Mouse (Mus musculus) kidney, embryonic 14.5 days (tissue): ENCODE measurements around the gene Ccdc177. TPM values are rescaled to one million over a fixed set of nuclear protein-coding genes. Genes with fewer than 3 reads are reported as not detected.

Experiments used
- ATAC-seq: fragments of 200-750 bp; cut with Nextera tagmentation; 2 replicates; pipeline ENCODE4 v1.8.0; 2017; ENCODE audit warnings: moderate number of reproducible peaks, mild to moderate bottlenecking, moderate TSS enrichment, moderate library complexity; ENCODE audit not compliant: low FRiP score, low TSS enrichment
- H3K27ac ChIP-seq: fragments of 300-500 bp; sonication (generic); 2 replicates; pipeline ENCODE4 v1.5.1; 2014; ENCODE audit warnings: low read depth, mild to moderate bottlenecking, low read length, moderate library complexity, mixed read lengths
- H3K27me3 ChIP-seq: fragments of 300-500 bp; sonication (generic); 2 replicates; pipeline ENCODE4 v1.6.1; 2014; ENCODE audit warnings: mild to moderate bottlenecking, low read length; ENCODE audit not compliant: control insufficient read depth, insufficient read depth
- H3K36me3 ChIP-seq: fragments of 300-500 bp; sonication (generic); 2 replicates; pipeline ENCODE4 v1.6.1; 2014; ENCODE audit warnings: low read length, mixed read lengths; ENCODE audit not compliant: control insufficient read depth, insufficient read depth
- H3K4me1 ChIP-seq: fragments of 300-500 bp; sonication (generic); 2 replicates; pipeline ENCODE4 v1.6.1; 2014; ENCODE audit warnings: low read length, mixed read lengths; ENCODE audit not compliant: control insufficient read depth, insufficient read depth
- H3K4me2 ChIP-seq: fragments of 300-500 bp; sonication (generic); replicated peaks from 2 replicates; pipeline ENCODE4 v1.6.1; 2014; ENCODE audit warnings: low read depth, mild to moderate bottlenecking, low read length
- H3K4me3 ChIP-seq: fragments of 300-500 bp; sonication (generic); 2 replicates; pipeline ENCODE4 v1.5.1; 2014; ENCODE audit warnings: mild to moderate bottlenecking, low read length
- H3K9ac ChIP-seq: fragments of 300-500 bp; sonication (generic); 2 replicates; pipeline ENCODE4 v1.6.1; 2014; ENCODE audit warnings: low read depth, mild to moderate bottlenecking, low read length, moderate library complexity
- H3K9me3 ChIP-seq: fragments of 300-500 bp; sonication (generic); 2 replicates; pipeline ENCODE4 v1.6.1; 2016; ENCODE audit warnings: low read length; ENCODE audit not compliant: control insufficient read depth
- WGBS: fragments of 180-500 bp; shearing (Covaris S2); extraction: QIAGEN DNeasy Blood & Tissue Kit; methylation state at CpG from one replicate; pipeline ENCODE4 v1.1.7; 2014; 5-methylcytosine and 5-hydroxymethylcytosine counted together
- polyA plus RNA-seq: library from polyadenylated mRNA; unstranded; fragments of >200 nt; fragmentation: Nextera tagmentation; extraction: Ambion mirVana; gene quantifications from 2 replicates; pipeline ENCODE4 v1.2.1, GENCODE M21; 2014

Ccdc177 gene
- polyA plus RNA-seq, 1 experiment from 2014 or later: 0.19 TPM

- H3K27ac ChIP-seq: no peak overlapping the region
- no peak overlapping the region for H3K9ac ChIP-seq
- no peak overlapping the region for H3K4me3 ChIP-seq
- no peaks in the 10 kb centered on the region for H3K36me3 ChIP-seq
- 40% methylated on average over 2 of the region's 2 CpGs for WGBS
- H3K4me2 ChIP-seq: no peak overlapping the region
- no peaks in the 10 kb centered on the region for H3K27me3 ChIP-seq
- no peak for ATAC-seq
- 0 out of 2 replicates have a peak, but pooled peaks cover 3% of the 10 kb centered on the region for H3K4me1 ChIP-seq
- no peaks in the 10 kb centered on the region for H3K9me3 ChIP-seq
Measured at GRCm38 (mm10) chr12:80719141-80719540, 41.3 kb downstream of the Ccdc177 start.

- H3K4me1 ChIP-seq: 0 out of 2 replicates have a peak, but pooled peaks cover 3% of the 10 kb centered on the region
- WGBS: 71% methylated on average over 6 of the region's 6 CpGs
- no peak overlapping the region for H3K9ac ChIP-seq
- H3K36me3 ChIP-seq: no peaks in the 10 kb centered on the region
- ATAC-seq: no peak
- H3K27ac ChIP-seq: no peak overlapping the region
- H3K4me3 ChIP-seq: no peak overlapping the region
- H3K4me2 ChIP-seq: no peak overlapping the region
- no peaks in the 10 kb centered on the region for H3K27me3 ChIP-seq
- H3K9me3 ChIP-seq: no peaks in the 10 kb centered on the region
Measured at GRCm38 (mm10) chr12:80715915-80716314, 44.6 kb downstream of the Ccdc177 start.

GRCm38 (mm10) chr12:80706915-80707604 is 53.4 kb downstream of the Ccdc177 start:
- no peak overlapping the region for H3K4me2 ChIP-seq
- 43% methylated on average over 6 of the region's 6 CpGs for WGBS
- no peak overlapping the region for H3K9ac ChIP-seq
- H3K27me3 ChIP-seq: no peaks in the 10 kb centered on the region
- no peaks in the 10 kb centered on the region for H3K36me3 ChIP-seq
- no peak for ATAC-seq
- no peak overlapping the region for H3K4me3 ChIP-seq
- no peaks in the 10 kb centered on the region for H3K9me3 ChIP-seq
- H3K27ac ChIP-seq: no peak overlapping the region
- peaks cover 9% of the 10 kb centered on the region; the same call in 1 of the 2 replicates for H3K4me1 ChIP-seq

- no peaks in the 10 kb centered on the region for H3K9me3 ChIP-seq
- 55% methylated on average over 11 of the region's 11 CpGs for WGBS
- H3K4me3 ChIP-seq: no peak overlapping the region
- H3K36me3 ChIP-seq: no peaks in the 10 kb centered on the region
- H3K27me3 ChIP-seq: no peaks in the 10 kb centered on the region
- H3K4me2 ChIP-seq: no peak overlapping the region
- H3K4me1 ChIP-seq: peaks cover 9% of the 10 kb centered on the region; the same call in 1 of the 2 replicates
- no peak overlapping the region for H3K9ac ChIP-seq
- 0 out of 2 replicates have a peak, but pooled peaks have one; percentile 14 for ATAC-seq
- H3K27ac ChIP-seq: no peak overlapping the region
Measured at GRCm38 (mm10) chr12:80706208-80706914, 54.1 kb downstream of the Ccdc177 start.

Other genes with a start within 250 kb of the Ccdc177 start
- gene Galnt16, start 242.4 kb downstream of the Ccdc177 start, polyA plus RNA-seq: 3.1 TPM in 2 replicates
- 12.1 and 31.1 TPM in 2 replicates for gene Slc39a9, start 116.8 kb downstream of the Ccdc177 start, polyA plus RNA-seq
- 265 and 337 TPM in 2 replicates for gene Erh, start 116.3 kb downstream of the Ccdc177 start, polyA plus RNA-seq
- 0.84 and 0.94 TPM in 2 replicates for gene Plekhd1, start 68.1 kb downstream of the Ccdc177 start, polyA plus RNA-seq
- gene Susd6, start 29.8 kb upstream of the Ccdc177 start, polyA plus RNA-seq: 7.5 and 15.6 TPM in 2 replicates
- 332 and 349 TPM in 2 replicates for gene Srsf5, start 184.8 kb upstream of the Ccdc177 start, polyA plus RNA-seq
- gene Slc10a1, start 208.0 kb upstream of the Ccdc177 start, polyA plus RNA-seq: 0.37 and 0.46 TPM in 2 replicates